Mouse (Mus musculus) MEL (cell line): Measurements from ENCODE around the gene Zbtb21. TPM values are rescaled to one million over a fixed set of nuclear protein-coding genes. Genes with fewer than 3 reads are reported as not detected.
A peak's percentile ranks its signal among the peaks of the same experiment; 100 is the strongest.

Experiments used
- DNase-seq: peaks from one replicate; pipeline ENCODE4 v3.0.0; 2011; ENCODE audit warnings: low read depth, low spot score
- H3K27ac ChIP-seq: 2 replicates; pipeline ENCODE4 v1.5.1; 2012; ENCODE audit warnings: low read depth, mild to moderate bottlenecking, control low read depth, low read length, moderate library complexity; ENCODE audit not compliant: control insufficient read depth
- H3K27me3 ChIP-seq, 2 experiments: fragments of 150-350 bp in 1 of 2; sonication (generic) in 1 of 2; 2 replicates each; pipeline ENCODE4 v1.6.1; 2012; ENCODE audit warnings: low read length in 2 of 2, mild to moderate bottlenecking in 2 of 2, improper control_type of control experiment in 1 of 2, moderate library complexity in 1 of 2; ENCODE audit not compliant: insufficient read depth in 2 of 2, control insufficient read depth in 1 of 2
- H3K36me3 ChIP-seq, 2 experiments: 2 replicates each; pipeline ENCODE4 v1.6.1; 2012 to 2014; ENCODE audit warnings: low read length in 2 of 2, improper control_type of control experiment in 1 of 2, inconsistent platforms in 1 of 2, mild to moderate bottlenecking in 1 of 2; ENCODE audit not compliant: insufficient read depth in 2 of 2, control insufficient read depth in 1 of 2
- H3K4me1 ChIP-seq, 2 experiments: fragments of 150-350 bp in 1 of 2; sonication (generic) in 1 of 2; 2 replicates each; pipeline ENCODE4 v1.6.1; 2012; ENCODE audit warnings: low read length in 2 of 2, improper control_type of control experiment in 1 of 2, mild to moderate bottlenecking in 1 of 2; ENCODE audit not compliant: insufficient read depth in 2 of 2, control insufficient read depth in 1 of 2
- H3K4me3 ChIP-seq, 2 experiments: fragments of 150-350 bp in 1 of 2; sonication (generic) in 1 of 2; 2 replicates each; pipeline ENCODE4 v1.5.1; 2012; ENCODE audit warnings: low read depth in 2 of 2, low read length in 2 of 2, mild to moderate bottlenecking in 2 of 2, moderate library complexity in 2 of 2, control low read depth in 1 of 2, improper control_type of control experiment in 1 of 2; ENCODE audit not compliant: control insufficient read depth in 1 of 2, insufficient read depth in 1 of 2
- H3K79me2 ChIP-seq: 2 replicates; pipeline ENCODE4 v1.6.1; 2012; ENCODE audit warnings: mild to moderate bottlenecking, low read length, moderate library complexity; ENCODE audit not compliant: control insufficient read depth, poor library complexity, insufficient read depth
- H3K9ac ChIP-seq: 2 replicates; pipeline ENCODE4 v1.6.1; 2012; ENCODE audit warnings: low read depth, mild to moderate bottlenecking, control low read depth, low read length, moderate library complexity; ENCODE audit not compliant: control insufficient read depth, poor library complexity, severe bottlenecking
- H3K9me3 ChIP-seq: fragments of 150-350 bp; sonication (generic); replicated peaks from 2 replicates; pipeline ENCODE4 v1.6.1; 2012; ENCODE audit warnings: mild to moderate bottlenecking, low read length, improper control_type of control experiment, moderate library complexity; ENCODE audit not compliant: insufficient read depth
- CHD1 ChIP-seq: IDR thresholded peaks from 2 replicates; pipeline ENCODE4 v1.6.1; 2012; ENCODE audit warnings: low read depth, mild to moderate bottlenecking, inconsistent platforms, low read length, improper control_type of control experiment
- CHD2 ChIP-seq: IDR thresholded peaks from 2 replicates; pipeline ENCODE4 v1.6.1; 2011; ENCODE audit warnings: low read length, improper control_type of control experiment
- CTCF ChIP-seq, 3 experiments: IDR thresholded peaks in 2 of 3; conservative IDR thresholded peaks in 1 of 3; 2 replicates each; pipeline ENCODE4 v1.5.1; 2011 to 2012; ENCODE audit warnings: low read length in 3 of 3, low read depth in 2 of 3, mild to moderate bottlenecking in 2 of 3, improper control_type of control experiment in 1 of 3, inconsistent platforms in 1 of 3, mixed read lengths in 1 of 3, moderate library complexity in 1 of 3; ENCODE audit not compliant: control insufficient read depth in 1 of 3, insufficient read depth in 1 of 3, poor library complexity in 1 of 3, severe bottlenecking in 1 of 3
- EP300 ChIP-seq, 2 experiments: IDR thresholded peaks; 2 replicates each; pipeline ENCODE4 v1.6.1; 2011; ENCODE audit warnings: improper control_type of control experiment in 2 of 2, low read length in 2 of 2, low read depth in 1 of 2, mild to moderate bottlenecking in 1 of 2
- ETS1 ChIP-seq: IDR thresholded peaks from 2 replicates; pipeline ENCODE4 v1.6.1; 2012; ENCODE audit warnings: low read depth, mild to moderate bottlenecking, inconsistent platforms, low read length, improper control_type of control experiment, moderate library complexity
- GABPA ChIP-seq: IDR thresholded peaks from 2 replicates; pipeline ENCODE4 v1.6.1; 2012; ENCODE audit warnings: low read depth, mild to moderate bottlenecking, inconsistent platforms, low read length, improper control_type of control experiment, moderate library complexity
- GATA1 ChIP-seq: IDR thresholded peaks from 2 replicates; pipeline ENCODE4 v1.6.1; 2011; ENCODE audit warnings: low read depth, low read length, improper control_type of control experiment
- HCFC1 ChIP-seq: IDR thresholded peaks from 2 replicates; pipeline ENCODE4 v1.6.1; 2012; ENCODE audit warnings: low read depth, mild to moderate bottlenecking, inconsistent platforms, low read length, improper control_type of control experiment, moderate library complexity
- KAT2A ChIP-seq: conservative IDR thresholded peaks from 2 replicates; pipeline ENCODE4 v1.6.1; 2012; ENCODE audit warnings: low read depth, low read length, improper control_type of control experiment, inconsistent platforms
- MAFK ChIP-seq: IDR thresholded peaks from 2 replicates; pipeline ENCODE4 v1.6.1; 2011; ENCODE audit warnings: low read depth, mild to moderate bottlenecking, low read length, improper control_type of control experiment, borderline replicate concordance
- MAX ChIP-seq: IDR thresholded peaks from 2 replicates; pipeline ENCODE4 v1.6.1; 2011; ENCODE audit warnings: low read length, improper control_type of control experiment
- MXI1 ChIP-seq: IDR thresholded peaks from 2 replicates; pipeline ENCODE4 v1.6.1; 2011; ENCODE audit warnings: mild to moderate bottlenecking, low read depth, low read length, improper control_type of control experiment
- MYB ChIP-seq: IDR thresholded peaks from 2 replicates; pipeline ENCODE4 v1.6.1; 2011; ENCODE audit warnings: mild to moderate bottlenecking, low read depth, low read length, improper control_type of control experiment
- MYC ChIP-seq: IDR thresholded peaks from 2 replicates; pipeline ENCODE4 v1.6.1; 2011; ENCODE audit warnings: low read depth, mild to moderate bottlenecking, low read length, improper control_type of control experiment, moderate library complexity
- POLR2A ChIP-seq, 2 experiments: IDR thresholded peaks; 2 replicates each; pipeline ENCODE4 v1.6.1; 2011 to 2012; ENCODE audit warnings: low read length in 2 of 2, mild to moderate bottlenecking in 2 of 2, control low read depth in 1 of 2, improper control_type of control experiment in 1 of 2, low read depth in 1 of 2, moderate library complexity in 1 of 2; ENCODE audit not compliant: control insufficient read depth in 1 of 2, insufficient read depth in 1 of 2, poor library complexity in 1 of 2
- POLR2AphosphoS2 ChIP-seq: IDR thresholded peaks from 2 replicates; pipeline ENCODE4 v1.6.1; 2011; ENCODE audit warnings: low read length, improper control_type of control experiment
- RCOR1 ChIP-seq: IDR thresholded peaks from 2 replicates; pipeline ENCODE4 v1.6.1; 2012; ENCODE audit warnings: low read depth, mild to moderate bottlenecking, inconsistent platforms, low read length, improper control_type of control experiment
- SIN3A ChIP-seq: IDR thresholded peaks from 2 replicates; pipeline ENCODE4 v1.6.1; 2012; ENCODE audit warnings: low read length, improper control_type of control experiment, inconsistent platforms
- SMC3 ChIP-seq: IDR thresholded peaks from 2 replicates; pipeline ENCODE4 v1.6.1; 2011; ENCODE audit warnings: low read depth, low read length, improper control_type of control experiment
- USF1 ChIP-seq: IDR thresholded peaks from 2 replicates; pipeline ENCODE4 v1.6.1; 2014; ENCODE audit warnings: low read depth, mild to moderate bottlenecking, inconsistent platforms, low read length, improper control_type of control experiment, moderate library complexity
- USF2 ChIP-seq, 2 experiments: IDR thresholded peaks; 2 replicates each; pipeline ENCODE4 v1.6.1; 2011 to 2012; ENCODE audit warnings: improper control_type of control experiment in 2 of 2, low read length in 2 of 2, borderline replicate concordance in 1 of 2, inconsistent platforms in 1 of 2, low read depth in 1 of 2, mild to moderate bottlenecking in 1 of 2; ENCODE audit not compliant: insufficient read depth in 1 of 2
- ZMIZ1 ChIP-seq: IDR thresholded peaks from 2 replicates; pipeline ENCODE4 v1.6.1; 2012; ENCODE audit warnings: low read depth, mild to moderate bottlenecking, inconsistent platforms, low read length, improper control_type of control experiment, moderate library complexity
- ZNF384 ChIP-seq: IDR thresholded peaks from 2 replicates; pipeline ENCODE4 v1.6.1; 2012; ENCODE audit warnings: low read depth, mild to moderate bottlenecking, inconsistent platforms, low read length, improper control_type of control experiment
- polyA plus RNA-seq, 2 experiments: library from polyadenylated mRNA; stranded (reverse) in 1 of 2; unstranded in 1 of 2; fragments of >175 nt in 1 of 2; fragments of >200 nt in 1 of 2; gene quantifications; 2 replicates each; pipeline versions ENCODE4 v1.2.1 to v1.2.4; 2012; ENCODE audit warnings: low replicate concordance in 2 of 2, low read depth in 1 of 2; ENCODE audit not compliant: insufficient read length in 2 of 2, insufficient read depth in 1 of 2, missing spikeins in 1 of 2
- total RNA-seq: library from RNA; depleted of rRNA; stranded (reverse); fragments of 300-350 nt; gene quantifications from 2 replicates; pipeline ENCODE4 v1.2.3, GENCODE M21; 2012

Gene Zbtb21
- total and polyA plus RNA-seq, 3 experiments = 7.3 to 9.6 TPM; not detected in 1

- no peak for DNase-seq
- H3K36me3 ChIP-seq = peaks cover 0 to 23% of the 10 kb centered on the region in 2 experiments; a peak in 2 of 4 replicates
- TF ChIP-seq HCFC1 (no peak), SMC3 (no peak)
- TF ChIP-seq, all 39 proteins: peak for 0
- Histone ChIP-seq H3K27ac (no peak overlapping the region), H3K9ac (no peak overlapping the region), H3K4me3 (no peak overlapping the region), H3K4me1 (peaks cover 24% of the 10 kb centered on the region in 2 experiments), H3K27me3 (no peaks in the 10 kb centered on the region; a peak in 1 of 4 replicates), H3K79me2 (no peaks in the 10 kb centered on the region), H3K9me3 (no peaks in the 10 kb centered on the region)
These were observed 32.2 kb downstream of the Zbtb21 start for GRCm38 (mm10) chr16:97930231-97930630.

GRCm38 (mm10) chr16:97929520-97929919 is 32.9 kb downstream of the Zbtb21 start:
- Histone ChIP-seq H3K27me3 (no peaks in the 10 kb centered on the region; a peak in 1 of 4 replicates), H3K79me2 (no peaks in the 10 kb centered on the region), H3K36me3 (peaks cover 0 to 23% of the 10 kb centered on the region in 2 experiments; a peak in 2 of 4 replicates), H3K4me1 (peaks cover 25 to 29% of the 10 kb centered on the region in 2 experiments), H3K9me3 (no peaks in the 10 kb centered on the region), H3K4me3 (no peak overlapping the region), H3K9ac (no peak overlapping the region), H3K27ac (no peak overlapping the region)
- no peak for DNase-seq
- TF ChIP-seq MYC (no peak), MXI1 (no peak), ZNF384 (no peak), KAT2A (no peak), SMC3 (no peak), CHD2 (no peak), POLR2A (IDR thresholded peaks at IDR 0.05; ENCODE audit: control insufficient read depth in 1 of 2, insufficient read depth in 1 of 2, low read depth in 1 of 2, low read length in 2 of 2, poor library complexity in 1 of 2) (no peak), POLR2AphosphoS2 (no peak), RCOR1 (no peak), EP300 (IDR thresholded peaks at IDR 0.05; ENCODE audit: low read depth in 1 of 2, low read length in 2 of 2) (no peak), GABPA (no peak)

GRCm38 (mm10) chr16:97927331-97927938 is 35.0 kb downstream of the Zbtb21 start:
- Histone ChIP-seq H3K4me1 (peaks cover 25 to 34% of the 10 kb centered on the region in 2 experiments), H3K36me3 (peaks cover 0 to 23% of the 10 kb centered on the region in 2 experiments; a peak in 2 of 4 replicates), H3K4me3 (no peak overlapping the region), H3K9ac (0 out of 2 replicates have a peak overlapping the region, but pooled peaks have one; percentile 4), H3K9me3 (no peaks in the 10 kb centered on the region), H3K27me3 (no peaks in the 10 kb centered on the region), H3K79me2 (no peaks in the 10 kb centered on the region; the same call in 1 of the 2 replicates), H3K27ac (peak overlapping the region; percentile 42; the same call in 1 of the 2 replicates)
- peak; percentile 58 for DNase-seq
- TF ChIP-seq MXI1 (peak; percentile 67), KAT2A (no peak), ZMIZ1 (no peak), ZNF384 (no peak), USF1 (no peak), MAFK (no peak), MYB (no peak), CHD1 (no peak), RCOR1 (no peak), MAX (peak; percentile 74; the same call in 1 of the 2 replicates), MYC (peak; percentile 69; the same call in 1 of the 2 replicates), GABPA (no peak), POLR2AphosphoS2 (no peak), GATA1 (no peak; the same call in 1 of the 2 replicates), SMC3 (no peak), ETS1 (no peak), USF2 (IDR thresholded peaks at IDR 0.05; ENCODE audit: borderline replicate concordance in 1 of 2, insufficient read depth in 1 of 2, low read depth in 1 of 2, low read length in 2 of 2) (no peak), HCFC1 (0 out of 2 replicates have a peak, but pooled peaks have one; percentile 20), CHD2 (no peak), CTCF (IDR thresholded peaks at IDR 0.05 in 2 of 3, conservative IDR thresholded peaks at IDR 0.05 in 1 of 3; ENCODE audit: control insufficient read depth in 1 of 3, insufficient read depth in 1 of 3, low read depth in 2 of 3, low read length in 3 of 3, poor library complexity in 1 of 3, severe bottlenecking in 1 of 3) (no peak), EP300 (IDR thresholded peaks at IDR 0.05; ENCODE audit: low read depth in 1 of 2, low read length in 2 of 2) (peak; percentile 37 to 38; a peak in 3 of 4 replicates), SIN3A (peak; percentile 70)
